Mouse (Mus musculus): Measurements from ENCODE around the gene Snrnp35. TPM values are rescaled to one million over a fixed set of nuclear protein-coding genes. Genes with fewer than 3 reads are reported as not detected.

Snrnp35 gene
- polyA plus RNA-seq, 1 experiment from 2014 or later, result 8.5 TPM

GRCm38 (mm10) chr5:124524943-124525342 lies 42.0 kb downstream of the Snrnp35 start:
- ATAC-seq (ENCODE audit: low FRiP score), result no peak
- H3K27me3 ChIP-seq (ENCODE audit: control insufficient read depth, insufficient read depth, low read length), result no peaks in the 10 kb centered on the region
- H3K9ac ChIP-seq, result no peak overlapping the region
- H3K27ac ChIP-seq, result no peak overlapping the region
- no peak overlapping the region for H3K4me2 ChIP-seq (replicated peaks)
- H3K9me3 ChIP-seq (ENCODE audit: control insufficient read depth, low read length), result no peaks in the 10 kb centered on the region
- H3K36me3 ChIP-seq (replicated peaks; ENCODE audit: control insufficient read depth, insufficient read depth), result 0 out of 2 replicates have a peak, but pooled peaks cover 4% of the 10 kb centered on the region
- no peak for DNase-seq (ENCODE audit: low spot score)
- peaks cover 19% of the 10 kb centered on the region for H3K4me1 ChIP-seq (replicated peaks; ENCODE audit: control insufficient read depth, insufficient read depth, low read length)
- 96% methylated on average over 5 of the region's 5 CpGs for WGBS
- no peak overlapping the region for H3K4me3 ChIP-seq (replicated peaks; ENCODE audit: low read length)

GRCm38 (mm10) chr5:124528351-124528750 lies 45.4 kb downstream of the Snrnp35 start:
- 68% methylated on average over 4 of the region's 4 CpGs for WGBS
- Histone ChIP-seq H3K4me1 (replicated peaks; ENCODE audit: control insufficient read depth, insufficient read depth, low read length) (peaks cover 32% of the 10 kb centered on the region), H3K4me2 (replicated peaks) (peak overlapping the region; percentile 87), H3K9ac (peak overlapping the region; percentile 34; the same call in 1 of the 2 replicates), H3K36me3 (replicated peaks; ENCODE audit: control insufficient read depth, insufficient read depth) (no peaks in the 10 kb centered on the region), H3K9me3 (ENCODE audit: control insufficient read depth, low read length) (no peaks in the 10 kb centered on the region), H3K27ac (0 out of 2 replicates have a peak overlapping the region, but pooled peaks have one; percentile 32), H3K4me3 (replicated peaks; ENCODE audit: low read length) (0 out of 2 replicates have a peak overlapping the region, but pooled peaks have one; percentile 83), H3K27me3 (ENCODE audit: control insufficient read depth, insufficient read depth, low read length) (no peaks in the 10 kb centered on the region)
- DNase-seq (ENCODE audit: low spot score) (no peak), ATAC-seq (ENCODE audit: low FRiP score) (no peak)

- DNase-seq (ENCODE audit: low spot score), result no peak
- Histone ChIP-seq H3K4me2 (replicated peaks) (peak overlapping the region; percentile 87), H3K9me3 (ENCODE audit: control insufficient read depth, low read length) (no peaks in the 10 kb centered on the region), H3K36me3 (replicated peaks; ENCODE audit: control insufficient read depth, insufficient read depth) (no peaks in the 10 kb centered on the region), H3K4me3 (replicated peaks; ENCODE audit: low read length) (peak overlapping the region; percentile 83), H3K27ac (peak overlapping the region; percentile 32; the same call in 1 of the 2 replicates), H3K4me1 (replicated peaks; ENCODE audit: control insufficient read depth, insufficient read depth, low read length) (peaks cover 32% of the 10 kb centered on the region), H3K27me3 (ENCODE audit: control insufficient read depth, insufficient read depth, low read length) (no peaks in the 10 kb centered on the region), H3K9ac (peak overlapping the region; percentile 34; the same call in 1 of the 2 replicates)
- WGBS, result 41% methylated on average over 9 of the region's 9 CpGs
- ATAC-seq (ENCODE audit: low FRiP score), result no peak
Measured at GRCm38 (mm10) chr5:124528791-124529190, 45.9 kb downstream of the Snrnp35 start.

- 35% methylated on average over 8 of the region's 8 CpGs for WGBS
- ATAC-seq (ENCODE audit: low FRiP score), result no peak
- no peaks in the 10 kb centered on the region for H3K27me3 ChIP-seq (ENCODE audit: control insufficient read depth, insufficient read depth, low read length)
- H3K4me1 ChIP-seq (replicated peaks; ENCODE audit: control insufficient read depth, insufficient read depth, low read length), result peaks cover 32% of the 10 kb centered on the region
- H3K9ac ChIP-seq, result no peak overlapping the region
- peak overlapping the region; percentile 32; the same call in 1 of the 2 replicates for H3K27ac ChIP-seq
- DNase-seq (ENCODE audit: low spot score), result no peak
- peak overlapping the region; percentile 83 for H3K4me3 ChIP-seq (replicated peaks; ENCODE audit: low read length)
- H3K36me3 ChIP-seq (replicated peaks; ENCODE audit: control insufficient read depth, insufficient read depth), result no peaks in the 10 kb centered on the region
- no peaks in the 10 kb centered on the region for H3K9me3 ChIP-seq (ENCODE audit: control insufficient read depth, low read length)
- peak overlapping the region; percentile 87 for H3K4me2 ChIP-seq (replicated peaks)
Measured at GRCm38 (mm10) chr5:124529191-124529651, 46.3 kb downstream of the Snrnp35 start.

- Histone ChIP-seq H3K4me1 (replicated peaks; ENCODE audit: control insufficient read depth, insufficient read depth, low read length) (peaks cover 32% of the 10 kb centered on the region), H3K4me3 (replicated peaks; ENCODE audit: low read length) (peak overlapping the region; percentile 83), H3K9me3 (ENCODE audit: control insufficient read depth, low read length) (no peaks in the 10 kb centered on the region), H3K9ac (peak overlapping the region; percentile 76; the same call in 1 of the 2 replicates), H3K27me3 (ENCODE audit: control insufficient read depth, insufficient read depth, low read length) (no peaks in the 10 kb centered on the region), H3K4me2 (replicated peaks) (peak overlapping the region; percentile 87), H3K36me3 (replicated peaks; ENCODE audit: control insufficient read depth, insufficient read depth) (no peaks in the 10 kb centered on the region), H3K27ac (no peak overlapping the region)
- ATAC-seq (ENCODE audit: low FRiP score) (no peak), DNase-seq (ENCODE audit: low spot score) (no peak)
- 67% methylated on average over 8 of the region's 8 CpGs for WGBS
Measured at GRCm38 (mm10) chr5:124529697-124530096, 46.8 kb downstream of the Snrnp35 start.

- ATAC-seq (ENCODE audit: low FRiP score), result peak; percentile 92
- H3K9ac ChIP-seq, result peak within 1 kb of the TSS; percentile 76
- peak within 1 kb of the TSS; percentile 83 for H3K4me3 ChIP-seq (replicated peaks; ENCODE audit: low read length)
- peak within 1 kb of the TSS; percentile 79 for H3K27ac ChIP-seq
- H3K9me3 ChIP-seq (ENCODE audit: control insufficient read depth, low read length), result no peaks in the 10 kb centered on the region
- H3K36me3 ChIP-seq (replicated peaks; ENCODE audit: control insufficient read depth, insufficient read depth), result no peaks in the 10 kb centered on the region
- under 1% methylated on average over 70 of the region's 96 CpGs for whole genome bisulfite sequencing
- peaks cover 32% of the 10 kb centered on the region for H3K4me1 ChIP-seq (replicated peaks; ENCODE audit: control insufficient read depth, insufficient read depth, low read length)
- H3K4me2 ChIP-seq (replicated peaks), result peak within 1 kb of the TSS; percentile 87
- no peaks in the 10 kb centered on the region for H3K27me3 ChIP-seq (ENCODE audit: control insufficient read depth, insufficient read depth, low read length)
- DNase-seq (ENCODE audit: low spot score), result peak; percentile 83
Measured at GRCm38 (mm10) chr5:124530655-124531582, 48.0 kb downstream of the Snrnp35 start, which contains the start of gene Rilpl1. Rilpl1 (minus strand) TSS chr5:124531391.

GRCm38 (mm10) chr5:124531583-124531930 lies 48.6 kb downstream of the Snrnp35 start:
- H3K4me1 ChIP-seq (replicated peaks; ENCODE audit: control insufficient read depth, insufficient read depth, low read length), result peaks cover 32% of the 10 kb centered on the region
- no peaks in the 10 kb centered on the region for H3K9me3 ChIP-seq (ENCODE audit: control insufficient read depth, low read length)
- no peak for DNase-seq (ENCODE audit: low spot score)
- WGBS, result 12% methylated on average over 14 of the region's 14 CpGs
- no peaks in the 10 kb centered on the region for H3K27me3 ChIP-seq (ENCODE audit: control insufficient read depth, insufficient read depth, low read length)
- ATAC-seq (ENCODE audit: low FRiP score), result no peak; the same call in 1 of the 2 replicates
- peak overlapping the region; percentile 76 for H3K9ac ChIP-seq
- no peaks in the 10 kb centered on the region for H3K36me3 ChIP-seq (replicated peaks; ENCODE audit: control insufficient read depth, insufficient read depth)
- H3K4me3 ChIP-seq (replicated peaks; ENCODE audit: low read length), result peak overlapping the region; percentile 83
- H3K27ac ChIP-seq, result peak overlapping the region; percentile 79
- peak overlapping the region; percentile 87 for H3K4me2 ChIP-seq (replicated peaks)

GRCm38 (mm10) chr5:124532451-124532850 lies 49.5 kb downstream of the Snrnp35 start:
- H3K4me3 ChIP-seq (replicated peaks; ENCODE audit: low read length), result no peak overlapping the region
- H3K36me3 ChIP-seq (replicated peaks; ENCODE audit: control insufficient read depth, insufficient read depth), result no peaks in the 10 kb centered on the region
- H3K27me3 ChIP-seq (ENCODE audit: control insufficient read depth, insufficient read depth, low read length), result no peaks in the 10 kb centered on the region
- no peak overlapping the region for H3K4me2 ChIP-seq (replicated peaks)
- DNase-seq (ENCODE audit: low spot score) (no peak), ATAC-seq (ENCODE audit: low FRiP score) (no peak)
- peaks cover 32% of the 10 kb centered on the region for H3K4me1 ChIP-seq (replicated peaks; ENCODE audit: control insufficient read depth, insufficient read depth, low read length)
- WGBS, result 38% methylated on average over 7 of the region's 7 CpGs
- no peak overlapping the region for H3K27ac ChIP-seq
- no peak overlapping the region for H3K9ac ChIP-seq
- no peaks in the 10 kb centered on the region for H3K9me3 ChIP-seq (ENCODE audit: control insufficient read depth, low read length)

- DNase-seq (ENCODE audit: low spot score) (no peak), ATAC-seq (ENCODE audit: low FRiP score) (no peak)
- 74% methylated on average over 5 of the region's 5 CpGs for WGBS
- Histone ChIP-seq H3K27ac (no peak overlapping the region), H3K27me3 (ENCODE audit: control insufficient read depth, insufficient read depth, low read length) (no peaks in the 10 kb centered on the region), H3K4me3 (replicated peaks; ENCODE audit: low read length) (no peak overlapping the region), H3K4me2 (replicated peaks) (no peak overlapping the region), H3K9me3 (ENCODE audit: control insufficient read depth, low read length) (no peaks in the 10 kb centered on the region), H3K36me3 (replicated peaks; ENCODE audit: control insufficient read depth, insufficient read depth) (no peaks in the 10 kb centered on the region), H3K9ac (no peak overlapping the region), H3K4me1 (replicated peaks; ENCODE audit: control insufficient read depth, insufficient read depth, low read length) (peaks cover 13% of the 10 kb centered on the region)
Measured at GRCm38 (mm10) chr5:124535016-124535415, 52.1 kb downstream of the Snrnp35 start.

Measured in hindbrain, embryonic 14.5 days (tissue).